Mouse (Mus musculus) heart, embryonic 12.5 days (tissue): ENCODE measurements around the gene A630076J17Rik. TPM values are rescaled to one million over a fixed set of nuclear protein-coding genes. Genes with fewer than 3 reads are reported as not detected.
A peak's percentile ranks its signal among the peaks of the same experiment; 100 is the strongest.

Experiments
- ATAC-seq: fragments of 200-750 bp; cut with Nextera tagmentation; 2 replicates; pipeline ENCODE4 v1.8.0; 2017; ENCODE audit warnings: moderate TSS enrichment, moderate library complexity; ENCODE audit not compliant: insufficient number of reproducible peaks, low FRiP score
- H3K27ac ChIP-seq: fragments of 300-500 bp; sonication (generic); 2 replicates; pipeline ENCODE4 v1.5.1; 2016; ENCODE audit warnings: mild to moderate bottlenecking, moderate library complexity; ENCODE audit not compliant: poor library complexity, severe bottlenecking
- H3K27me3 ChIP-seq: fragments of 300-500 bp; sonication (generic); replicated peaks from 2 replicates; pipeline ENCODE4 v1.6.1; 2016; ENCODE audit warnings: mild to moderate bottlenecking, moderate library complexity
- H3K36me3 ChIP-seq: fragments of 300-500 bp; sonication (generic); 2 replicates; pipeline ENCODE4 v1.6.1; 2016; ENCODE audit warnings: mild to moderate bottlenecking, moderate library complexity
- H3K4me1 ChIP-seq: fragments of 300-500 bp; sonication (generic); replicated peaks from 2 replicates; pipeline ENCODE4 v1.6.1; 2016; ENCODE audit warnings: mild to moderate bottlenecking
- H3K4me2 ChIP-seq: fragments of 300-500 bp; sonication (generic); 2 replicates; pipeline ENCODE4 v1.6.1; 2016; ENCODE audit warnings: mild to moderate bottlenecking, moderate library complexity
- H3K4me3 ChIP-seq: fragments of 300-500 bp; sonication (generic); 2 replicates; pipeline ENCODE4 v1.5.1; 2016; ENCODE audit warnings: mild to moderate bottlenecking
- H3K9ac ChIP-seq: fragments of 300-500 bp; sonication (generic); 2 replicates; pipeline ENCODE4 v1.6.1; 2016; ENCODE audit warnings: mild to moderate bottlenecking, moderate library complexity
- H3K9me3 ChIP-seq: fragments of 300-500 bp; sonication (generic); replicated peaks from 2 replicates; pipeline ENCODE4 v1.6.1; 2016; ENCODE audit warnings: mild to moderate bottlenecking, moderate library complexity
- WGBS: fragments of 180-500 bp; shearing (Covaris S2); methylation state at CpG from one replicate; pipeline ENCODE4 v1.1.7; 2016; 5-methylcytosine and 5-hydroxymethylcytosine counted together
- polyA plus RNA-seq: library from polyadenylated mRNA; unstranded; fragments of >200 nt; fragmentation: Nextera tagmentation; extraction: Ambion mirVana; gene quantifications from 2 replicates; pipeline ENCODE4 v1.2.1, GENCODE M21; 2016

The A630076J17Rik gene
- polyA plus RNA-seq, 1 experiment from 2014 or later = not detected

GRCm38 (mm10) chr3:107231202-107231601 is 788 bp downstream of the A630076J17Rik start:
- H3K9ac ChIP-seq = no peak overlapping the region
- no peak overlapping the region for H3K4me2 ChIP-seq
- H3K4me3 ChIP-seq = no peak overlapping the region
- H3K36me3 ChIP-seq = no peaks in the 10 kb centered on the region
- 60% methylated on average over 4 of the region's 4 CpGs for WGBS
- H3K9me3 ChIP-seq = no peaks in the 10 kb centered on the region
- no peak overlapping the region for H3K27ac ChIP-seq
- H3K27me3 ChIP-seq = peaks cover 20% of the 10 kb centered on the region
- ATAC-seq = no peak
- peaks cover 15% of the 10 kb centered on the region for H3K4me1 ChIP-seq

- Histone ChIP-seq H3K27me3 (peaks cover 25% of the 10 kb centered on the region), H3K9ac (no peak overlapping the region), H3K4me1 (peaks cover 15% of the 10 kb centered on the region), H3K27ac (no peak overlapping the region), H3K36me3 (no peaks in the 10 kb centered on the region), H3K4me3 (no peak overlapping the region), H3K4me2 (peak overlapping the region; percentile 26; the same call in 1 of the 2 replicates), H3K9me3 (no peaks in the 10 kb centered on the region)
- 0 out of 2 replicates have a peak, but pooled peaks have one; percentile 37 for ATAC-seq
- WGBS = 6% methylated on average over 11 of the region's 11 CpGs
These were observed 3.0 kb downstream of the A630076J17Rik start for GRCm38 (mm10) chr3:107233351-107233813.

- peaks cover 25% of the 10 kb centered on the region for H3K27me3 ChIP-seq
- no peaks in the 10 kb centered on the region for H3K36me3 ChIP-seq
- H3K9ac ChIP-seq = no peak overlapping the region
- H3K9me3 ChIP-seq = no peaks in the 10 kb centered on the region
- no peak overlapping the region for H3K4me2 ChIP-seq
- WGBS = 20% methylated on average over 2 of the region's 2 CpGs
- no peak for ATAC-seq
- peaks cover 15% of the 10 kb centered on the region for H3K4me1 ChIP-seq
- no peak overlapping the region for H3K27ac ChIP-seq
- H3K4me3 ChIP-seq = no peak overlapping the region
These were observed 3.5 kb downstream of the A630076J17Rik start for GRCm38 (mm10) chr3:107233945-107234344.

- Histone ChIP-seq H3K36me3 (no peaks in the 10 kb centered on the region), H3K4me2 (no peak overlapping the region), H3K4me3 (no peak overlapping the region), H3K9ac (no peak overlapping the region), H3K27me3 (peaks cover 14% of the 10 kb centered on the region; the same call in 1 of the 2 replicates), H3K27ac (no peak overlapping the region), H3K9me3 (no peaks in the 10 kb centered on the region), H3K4me1 (no peaks in the 10 kb centered on the region)
- no peak for ATAC-seq
- 50% methylated on average over 2 of the region's 2 CpGs for WGBS
These were observed 7.6 kb downstream of the A630076J17Rik start for GRCm38 (mm10) chr3:107238051-107238450.

- H3K27ac ChIP-seq = no peak overlapping the region
- H3K9me3 ChIP-seq = no peaks in the 10 kb centered on the region
- H3K4me2 ChIP-seq = no peak overlapping the region
- H3K36me3 ChIP-seq = no peaks in the 10 kb centered on the region
- peaks cover 12% of the 10 kb centered on the region; the same call in 1 of the 2 replicates for H3K27me3 ChIP-seq
- no peak overlapping the region for H3K9ac ChIP-seq
- no peaks in the 10 kb centered on the region for H3K4me1 ChIP-seq
- no peak for ATAC-seq
- H3K4me3 ChIP-seq = no peak overlapping the region
- 75% methylated on average over 8 of the region's 8 CpGs for WGBS
These were observed 8.1 kb downstream of the A630076J17Rik start for GRCm38 (mm10) chr3:107238471-107238980.

GRCm38 (mm10) chr3:107239607-107240006 is 9.2 kb downstream of the A630076J17Rik start, which contains the start of gene Prok1:
Prok1 (minus strand) TSS chr3:107239707.
- Histone ChIP-seq H3K27ac (no peak within 1 kb of the TSS), H3K4me3 (no peak within 1 kb of the TSS), H3K9ac (no peak within 1 kb of the TSS), H3K36me3 (no peaks in the 10 kb centered on the region), H3K4me1 (no peaks in the 10 kb centered on the region), H3K9me3 (no peaks in the 10 kb centered on the region), H3K4me2 (no peak within 1 kb of the TSS), H3K27me3 (peaks cover 18% of the 10 kb centered on the region; the same call in 1 of the 2 replicates)
- WGBS = 83% methylated on average over 9 of the region's 9 CpGs
- ATAC-seq = no peak

- no peaks in the 10 kb centered on the region for H3K4me1 ChIP-seq
These were observed 11.1 kb downstream of the A630076J17Rik start for GRCm38 (mm10) chr3:107241389-107242094.

GRCm38 (mm10) chr3:107246876-107247275 is 16.5 kb downstream of the A630076J17Rik start:
- Histone ChIP-seq H3K27ac (no peak overlapping the region), H3K4me3 (no peak overlapping the region), H3K27me3 (peaks cover 10% of the 10 kb centered on the region; the same call in 1 of the 2 replicates), H3K9me3 (no peaks in the 10 kb centered on the region), H3K36me3 (no peaks in the 10 kb centered on the region), H3K9ac (no peak overlapping the region), H3K4me2 (no peak overlapping the region), H3K4me1 (no peaks in the 10 kb centered on the region)
- 69% methylated on average over 6 of the region's 6 CpGs for WGBS
- ATAC-seq = no peak

More at GRCm38 (mm10) chr3:107241389-107242094, 11.1 kb downstream of the A630076J17Rik start:
- Histone ChIP-seq H3K36me3 (no peaks in the 10 kb centered on the region), H3K9me3 (no peaks in the 10 kb centered on the region), H3K27me3 (peaks cover 19% of the 10 kb centered on the region; the same call in 1 of the 2 replicates), H3K27ac (no peak overlapping the region), H3K9ac (no peak overlapping the region), H3K4me3 (no peak overlapping the region), H3K4me2 (no peak overlapping the region)
- WGBS = 54% methylated on average over 14 of the region's 14 CpGs
- ATAC-seq = no peak

GRCm38 (mm10) chr3:107249042-107249441 is 18.6 kb downstream of the A630076J17Rik start:
- Histone ChIP-seq H3K27me3 (peaks cover 7% of the 10 kb centered on the region; the same call in 1 of the 2 replicates), H3K9ac (no peak overlapping the region), H3K36me3 (no peaks in the 10 kb centered on the region), H3K27ac (no peak overlapping the region), H3K4me1 (no peaks in the 10 kb centered on the region), H3K4me2 (no peak overlapping the region), H3K9me3 (no peaks in the 10 kb centered on the region), H3K4me3 (no peak overlapping the region)
- ATAC-seq = no peak
- WGBS = 31% methylated on average over 3 of the region's 3 CpGs

GRCm38 (mm10) chr3:107250320-107250719 is 19.9 kb downstream of the A630076J17Rik start:
- H3K27me3 ChIP-seq = no peaks in the 10 kb centered on the region
- ATAC-seq = no peak
- H3K9ac ChIP-seq = no peak overlapping the region
- H3K4me1 ChIP-seq = no peaks in the 10 kb centered on the region
- H3K4me3 ChIP-seq = no peak overlapping the region
- H3K9me3 ChIP-seq = no peaks in the 10 kb centered on the region
- no peak overlapping the region for H3K4me2 ChIP-seq
- 30% methylated on average over 2 of the region's 2 CpGs for WGBS
- H3K27ac ChIP-seq = no peak overlapping the region
- H3K36me3 ChIP-seq = no peaks in the 10 kb centered on the region

GRCm38 (mm10) chr3:107252035-107252434 is 21.6 kb downstream of the A630076J17Rik start:
- ATAC-seq = no peak
- 54% methylated on average over 4 of the region's 4 CpGs for WGBS
- H3K9me3 ChIP-seq = no peaks in the 10 kb centered on the region
- no peak overlapping the region for H3K4me2 ChIP-seq
- H3K27ac ChIP-seq = no peak overlapping the region
- H3K9ac ChIP-seq = no peak overlapping the region
- no peaks in the 10 kb centered on the region for H3K36me3 ChIP-seq
- no peaks in the 10 kb centered on the region for H3K4me1 ChIP-seq
- H3K27me3 ChIP-seq = no peaks in the 10 kb centered on the region
- no peak overlapping the region for H3K4me3 ChIP-seq
